Mouse (Mus musculus) right cerebral cortex, adult 2 months (tissue): Measurements from ENCODE around the gene Ugt2a2.
"Not testable (repeated sequence)": the region's sequence is repeated elsewhere in the genome, so short reads cannot be mapped to it uniquely, and the experiment has no call there.

Experiments
- DNase-seq, 2 experiments: peaks; one replicate each; pipeline ENCODE4 v3.0.0; 2021 to 2022; ENCODE audit warnings: low spot score in 2 of 2

The Ugt2a2 gene

DNA sequence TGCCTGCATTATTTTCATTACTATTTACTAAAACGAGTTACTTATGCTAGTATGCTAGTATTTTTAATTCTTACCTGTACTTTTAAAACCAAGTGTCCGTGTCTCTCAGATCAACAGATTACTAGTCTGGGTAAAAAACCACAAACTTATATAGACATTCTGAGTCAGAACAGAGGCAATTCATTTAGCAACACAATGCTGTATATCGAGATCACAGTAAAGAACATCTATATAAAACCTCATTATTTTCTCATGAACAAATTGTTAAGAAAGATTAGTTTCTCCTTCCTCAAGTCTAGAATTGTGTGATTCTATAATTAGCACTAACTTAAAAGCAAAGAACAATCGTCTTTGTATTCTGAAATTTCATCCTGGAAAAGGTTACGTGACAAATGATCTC, at the start of gene Ugt2a2:
Gene Ugt2a2 (minus strand): TSS at position 101 of the 400 bp plus-strand sequence.
- no peak for DNase-seq

DNA sequence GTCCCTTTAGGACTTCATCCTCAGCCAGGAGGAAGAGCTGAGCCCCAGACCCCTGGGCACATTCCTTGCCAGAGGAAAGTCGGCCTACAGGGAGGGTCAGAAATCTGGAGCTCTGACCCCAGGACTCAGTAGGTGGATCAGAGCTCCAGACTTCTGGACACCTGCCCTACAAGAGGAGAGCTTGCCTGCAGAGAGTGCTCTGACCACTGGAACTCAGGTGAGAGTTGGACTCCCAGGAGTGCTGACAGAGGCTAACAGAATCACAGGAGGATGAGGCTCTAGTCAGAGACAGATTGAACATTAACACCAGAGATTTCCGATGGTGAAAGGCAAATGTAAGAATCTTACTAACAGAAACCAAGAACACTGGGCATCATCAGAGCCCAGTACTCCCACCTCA, 41.5 kb upstream of the Ugt2a2 start:
- not testable (repeated sequence) for DNase-seq

DNA sequence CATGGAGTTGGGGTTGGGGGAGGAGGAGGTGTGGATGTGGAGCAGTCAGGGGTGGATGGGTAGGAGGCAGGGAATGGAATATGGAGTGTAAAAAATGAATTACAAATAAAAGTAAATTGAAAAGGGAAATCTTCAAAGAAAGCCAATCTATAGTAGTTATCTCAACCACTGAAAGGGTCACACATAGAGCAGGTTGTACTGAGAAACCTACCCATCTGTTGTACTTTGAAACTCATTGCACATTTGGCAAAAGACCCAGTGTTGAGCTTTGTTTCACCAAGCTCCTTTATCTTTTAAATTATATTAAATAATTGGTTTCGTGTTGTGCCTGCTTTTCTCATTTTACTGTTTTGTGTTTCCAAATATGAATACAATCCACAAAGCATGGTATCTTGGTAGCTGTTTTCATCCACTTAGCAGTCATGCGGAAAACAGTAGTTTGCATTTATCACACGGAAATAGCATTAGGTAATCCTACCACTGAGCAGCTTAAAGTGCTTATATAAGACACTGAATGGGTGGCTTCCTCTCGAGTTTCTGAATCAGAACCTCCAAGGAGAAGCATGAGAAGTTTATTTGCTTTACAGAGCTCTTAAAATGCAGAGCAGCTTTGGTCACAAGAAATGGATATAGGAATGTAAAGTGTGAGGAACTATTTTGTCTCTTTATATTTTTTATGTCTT, 23.9 kb upstream of the Ugt2a2 start:
- DNase-seq: no peak

DNA sequence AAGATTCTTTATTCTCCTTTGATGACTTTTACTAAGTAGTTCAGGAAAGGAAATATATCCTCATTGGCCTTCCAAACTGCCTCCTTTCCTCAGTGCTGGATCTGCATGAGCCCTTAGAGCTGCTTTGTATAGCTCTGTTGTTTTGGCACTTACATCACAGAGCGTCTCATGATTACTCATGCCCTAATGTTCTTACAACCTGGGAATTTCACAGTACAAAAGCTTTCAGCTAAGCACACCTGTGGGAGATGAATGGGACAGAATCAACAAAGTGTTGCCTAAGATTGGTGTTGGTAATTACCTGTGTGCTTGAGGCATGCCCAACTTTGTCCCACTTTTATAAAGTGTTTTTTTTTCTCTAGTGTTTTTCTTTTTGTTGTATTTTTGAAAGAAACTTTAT, 20.6 kb upstream of the Ugt2a2 start:
- no peak for DNase-seq

DNA sequence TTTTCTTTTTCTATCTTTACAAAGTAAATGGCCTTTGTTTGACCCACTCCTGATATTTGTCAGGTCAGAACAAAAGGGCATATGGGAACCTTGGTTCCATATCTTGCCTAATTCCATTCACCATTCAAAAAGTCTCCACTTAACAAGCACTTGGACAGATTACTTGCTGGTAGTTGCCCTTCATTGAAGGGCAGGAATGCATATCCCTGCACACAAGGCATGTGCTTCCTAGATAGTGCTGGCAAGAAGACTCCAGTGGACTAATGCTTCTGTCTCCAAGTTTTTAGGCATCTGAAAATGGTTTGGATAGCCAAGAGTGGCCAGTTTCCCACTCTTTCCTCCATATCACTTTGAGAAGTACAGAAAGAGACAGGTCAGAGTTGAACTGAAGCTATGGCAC, 17.3 kb upstream of the Ugt2a2 start:
- DNase-seq: no peak

DNA sequence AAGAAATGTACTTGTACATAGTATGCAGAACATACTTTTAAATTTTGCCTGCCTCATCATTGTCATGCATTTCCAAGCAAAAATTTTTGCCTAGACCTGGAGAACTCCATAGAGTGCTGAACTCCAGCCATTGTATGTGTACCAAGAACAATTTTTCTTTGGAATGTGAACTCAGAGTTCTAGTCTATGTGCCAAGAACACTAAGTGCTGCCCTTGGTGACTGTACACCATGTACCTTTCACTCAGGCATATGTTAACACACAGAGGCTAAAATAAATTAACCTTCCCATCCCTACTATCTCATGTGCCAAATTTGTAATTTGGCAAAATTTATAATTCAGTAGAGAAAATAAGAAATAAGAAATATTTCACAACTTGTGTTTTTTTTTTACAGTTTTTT, 16.9 kb upstream of the Ugt2a2 start:
- DNase-seq: no peak

DNA sequence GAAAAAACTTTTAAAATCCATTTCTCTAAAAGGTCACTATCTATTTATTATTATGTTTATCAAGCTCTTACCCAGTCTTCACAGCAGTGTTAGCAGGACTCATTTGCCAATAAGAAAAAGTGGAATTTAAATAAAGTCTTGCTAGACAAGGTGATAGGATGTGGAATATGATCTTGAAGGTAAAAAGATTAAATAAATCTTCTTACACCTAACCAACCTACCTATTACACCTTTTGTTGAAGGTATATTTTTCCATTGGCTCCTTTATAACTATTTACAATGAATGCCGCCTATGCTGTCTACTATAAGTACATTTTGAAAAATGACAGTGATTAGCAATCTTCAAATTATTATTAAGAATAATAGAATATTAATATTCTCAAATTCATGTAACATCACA, 8.7 kb upstream of the Ugt2a2 start, which contains the start of gene Ugt2a1:
Gene Ugt2a1 (minus strand): TSS at position 101 of the 400 bp plus-strand sequence.
- no peak for DNase-seq

DNA sequence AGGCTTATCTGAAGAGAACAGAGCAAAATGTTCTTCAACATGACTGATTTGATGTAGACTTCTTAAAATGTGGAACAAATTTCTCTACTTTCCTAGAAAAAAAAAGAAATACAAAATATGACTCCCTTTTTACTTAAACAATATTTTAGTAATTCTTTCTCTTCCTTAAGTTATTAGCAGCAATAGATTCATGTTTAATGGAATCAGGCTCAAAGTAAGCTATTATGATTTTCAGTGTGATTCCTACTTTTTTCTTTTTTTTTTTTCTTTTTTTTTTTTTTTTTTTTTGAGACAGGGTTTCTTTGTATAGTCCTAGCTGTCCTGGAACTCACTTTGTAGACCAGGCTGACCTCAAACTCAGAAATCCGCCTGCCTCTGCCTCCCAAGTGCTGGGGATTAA, 4.6 kb upstream of the Ugt2a2 start, which contains the start of gene Gm43638:
Gene Gm43638 (minus strand): TSS at position 101 of the 400 bp plus-strand sequence.
- not testable (repeated sequence) for DNase-seq

DNA sequence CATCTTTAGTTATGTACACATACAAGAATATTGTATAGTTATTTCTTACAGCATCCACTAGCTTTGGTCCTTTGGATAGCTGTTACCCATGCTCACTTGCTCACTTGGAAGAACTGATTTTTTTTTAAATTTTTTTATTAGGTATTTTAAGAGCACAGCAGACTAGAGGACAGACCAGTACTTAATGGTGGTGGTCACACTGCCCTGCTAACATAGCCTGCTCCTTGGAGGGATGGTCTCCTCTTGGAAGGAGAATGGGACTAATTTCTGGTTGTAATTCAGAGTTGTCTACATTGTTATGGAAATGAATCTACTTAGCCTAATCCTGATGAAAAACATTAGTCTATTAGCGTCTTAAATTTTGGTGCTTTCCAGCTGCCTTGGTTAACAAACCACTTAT, 23.2 kb downstream of the Ugt2a2 start:
- no peak for DNase-seq

DNA sequence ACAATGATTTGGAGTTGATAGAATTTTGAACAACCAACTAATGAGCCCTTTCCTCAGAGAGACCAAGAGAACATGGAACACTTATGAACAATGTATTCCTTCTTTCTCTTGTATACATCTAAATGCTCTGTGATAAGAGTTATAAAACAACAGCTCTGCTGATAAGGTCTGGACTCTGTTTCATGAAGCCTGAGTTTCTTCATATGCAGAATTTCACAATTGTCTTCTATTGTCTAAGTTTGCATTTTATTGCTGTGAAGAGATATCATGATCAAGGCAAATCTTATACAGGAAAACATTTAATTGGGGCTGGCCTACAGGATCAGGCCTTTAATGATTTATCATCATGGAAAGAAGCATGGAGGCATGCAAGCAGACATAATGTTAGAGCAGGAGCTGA, 24.4 kb downstream of the Ugt2a2 start:
- no peak for DNase-seq

DNA sequence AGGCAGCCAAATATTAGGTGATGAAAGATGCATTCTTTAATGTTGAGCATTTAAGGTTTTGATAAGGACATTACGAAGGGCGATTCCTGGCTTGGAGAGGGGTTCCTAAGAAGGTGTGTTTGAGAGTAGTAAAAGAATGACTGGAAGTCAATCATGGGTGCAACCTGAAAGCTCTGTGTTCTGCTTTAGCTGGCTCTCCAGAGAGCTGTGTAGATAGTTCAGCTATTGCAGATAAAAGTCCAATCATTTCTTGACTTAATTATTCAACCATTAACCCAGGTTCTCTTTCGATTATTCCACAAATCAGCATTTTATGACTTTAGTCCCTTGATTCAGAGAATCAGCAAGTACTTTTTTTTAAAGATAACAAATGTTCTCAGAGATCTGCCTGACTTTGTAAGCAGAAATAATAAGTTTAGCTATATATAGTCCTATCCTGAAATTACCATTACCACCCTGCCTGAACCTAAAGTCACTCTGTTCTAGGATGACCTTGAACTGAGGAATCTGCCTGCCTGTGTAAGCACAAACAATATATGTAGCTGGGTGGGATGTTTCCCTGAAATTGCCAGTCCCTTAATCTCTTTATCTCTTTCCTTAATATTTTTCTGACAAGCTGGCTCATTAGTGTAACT, 25.7 kb downstream of the Ugt2a2 start:
- DNase-seq: no peak

DNA sequence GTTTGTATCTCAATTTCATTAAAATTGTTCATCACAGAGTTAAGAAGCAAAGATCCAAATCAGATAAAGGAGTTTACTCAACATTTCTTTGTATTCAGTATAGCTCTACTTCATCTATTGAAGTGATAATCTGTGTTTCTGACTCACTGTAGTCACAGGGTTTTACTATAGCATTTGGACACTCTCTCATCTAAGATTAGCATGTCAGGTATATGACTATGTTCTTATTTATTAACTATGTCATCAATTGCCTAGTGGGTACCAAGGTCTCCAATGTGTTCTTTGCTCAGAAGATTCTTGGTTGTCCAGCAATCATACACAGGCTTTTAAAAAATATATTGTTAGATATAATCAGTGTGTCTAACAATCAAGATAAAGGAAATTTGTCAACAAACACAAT, 26.5 kb downstream of the Ugt2a2 start:
- no peak for DNase-seq

DNA sequence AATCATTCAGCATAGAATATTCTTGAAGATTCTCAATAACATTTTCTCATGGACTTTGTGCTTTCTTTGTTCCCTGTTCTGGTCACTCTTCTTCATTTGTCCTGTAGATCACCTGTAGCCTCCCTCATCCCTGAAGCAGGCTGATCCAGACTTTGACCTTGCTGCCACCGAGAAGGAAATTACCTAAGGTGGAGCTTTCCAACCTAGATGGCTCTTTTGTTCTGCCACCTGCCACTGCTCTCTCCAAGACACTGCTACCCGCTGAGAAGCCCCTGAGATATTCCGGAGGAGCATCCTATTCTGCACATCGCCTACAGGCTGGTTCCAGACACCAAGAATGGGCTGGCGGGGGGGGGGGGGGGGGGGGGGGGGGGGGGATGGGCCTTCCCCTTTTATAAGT, 29.5 kb downstream of the Ugt2a2 start:
- not testable (repeated sequence) for DNase-seq

DNA sequence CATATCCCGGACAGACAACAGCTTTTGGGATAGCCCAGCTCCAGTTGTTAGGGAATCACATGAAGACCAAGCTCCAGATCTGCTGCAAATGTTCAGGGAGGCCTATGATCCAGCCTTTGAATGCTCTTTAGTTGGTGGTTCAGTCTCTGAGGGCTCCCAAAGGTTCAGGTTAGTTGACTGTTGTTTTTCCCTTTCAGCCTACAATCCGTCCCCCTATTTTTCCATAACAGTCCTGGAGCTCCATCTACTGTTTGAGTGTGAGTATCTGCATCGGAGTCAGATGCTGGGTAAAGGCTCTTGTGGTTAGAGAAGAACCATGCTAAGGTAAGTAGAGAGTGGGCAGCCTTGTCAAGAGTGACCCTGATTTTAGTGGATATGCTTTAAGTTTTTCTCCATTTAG, 45.8 kb downstream of the Ugt2a2 start:
- peak; percentile 14 to 38 for DNase-seq

DNA sequence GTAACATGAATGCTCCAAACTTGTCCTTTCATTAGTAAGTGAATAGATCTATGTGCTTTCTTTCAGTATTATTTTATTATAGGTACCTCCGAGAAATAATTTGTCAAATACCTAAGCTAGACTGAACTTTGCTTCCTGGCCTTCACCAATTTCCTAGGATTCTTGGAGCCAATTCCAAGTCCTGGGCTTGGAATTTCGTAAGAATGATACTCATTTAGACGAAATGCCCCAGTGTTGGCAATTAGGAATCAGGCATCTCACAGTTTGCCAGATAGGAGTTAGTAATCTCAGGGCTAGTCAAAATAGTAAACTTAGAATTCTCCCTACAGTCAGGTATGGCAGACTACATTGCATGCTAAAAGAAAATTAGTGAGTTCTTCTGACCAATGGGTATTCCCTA, 56.4 kb downstream of the Ugt2a2 start:
- no peak for DNase-seq

DNA sequence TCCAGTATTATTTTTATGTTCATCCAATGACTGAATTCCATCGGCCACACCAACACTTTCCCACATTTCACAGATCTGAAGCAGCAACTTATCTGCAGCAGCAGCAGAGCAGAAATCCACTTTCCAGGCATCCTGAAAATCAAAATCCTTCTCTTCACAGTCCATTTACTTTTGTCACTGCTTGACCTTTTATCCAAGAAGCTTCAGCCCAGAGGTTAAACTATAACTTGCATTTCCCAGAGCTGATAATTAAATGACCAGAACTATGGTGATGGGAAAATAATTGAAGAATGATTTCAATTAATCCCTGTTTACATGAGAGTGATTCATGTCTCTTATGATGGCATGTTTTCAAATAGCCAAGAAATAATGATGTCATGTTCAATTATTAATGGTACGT, 58.0 kb downstream of the Ugt2a2 start, which contains the start of gene Ugt2b38:
Gene Ugt2b38 (minus strand): TSS at position 163 of the 400 bp plus-strand sequence.
- not testable (repeated sequence) for DNase-seq
